Mouse (Mus musculus): ENCODE measurements around the gene Opa3. TPM values are rescaled to one million over a fixed set of nuclear protein-coding genes. Genes with fewer than 3 reads are reported as not detected.
A peak's percentile ranks its signal among the peaks of the same experiment; 100 is the strongest.
"Not testable (repeated sequence)": the region's sequence is repeated elsewhere in the genome, so short reads cannot be mapped to it uniquely, and the experiment has no call there.

The Opa3 gene
- polyA plus RNA-seq, 1 experiment = 27.5 TPM

DNA sequence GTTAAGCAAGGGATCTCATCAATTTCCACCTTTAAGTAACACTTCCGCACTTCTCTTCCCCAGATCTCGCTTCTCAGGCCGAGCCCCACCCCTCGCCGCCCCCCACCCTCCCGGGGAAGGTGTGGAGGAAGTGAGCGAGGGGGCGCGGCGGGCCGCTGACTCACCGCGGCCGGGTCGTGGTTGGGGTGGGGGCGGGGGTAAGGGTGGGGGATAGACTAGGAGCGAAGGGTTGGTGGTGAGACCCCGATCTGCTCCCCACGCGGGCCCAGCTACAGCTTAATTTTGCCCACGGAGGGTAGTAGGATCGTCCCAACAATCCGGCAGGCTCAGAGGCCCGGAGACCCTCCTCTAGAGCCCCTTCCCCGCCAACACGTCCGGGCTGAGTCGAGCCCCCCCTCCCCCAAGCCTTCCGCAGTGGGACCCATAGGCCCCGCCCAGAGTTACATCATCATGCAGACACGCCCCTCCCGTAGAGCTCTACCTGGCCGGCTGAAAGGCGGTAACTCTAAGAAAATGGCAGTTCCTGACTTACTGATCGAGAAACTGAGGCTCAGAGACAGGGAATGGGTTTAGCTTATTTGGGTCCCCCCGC lies 44.1 kb downstream of the Opa3 start:
- Histone ChIP-seq H3K36me3 (ENCODE audit: control insufficient read depth, insufficient read depth) (peaks cover 10% of the 10 kb centered on the region), H3K79me3 (ENCODE audit: low read depth) (peaks cover 32% of the 10 kb centered on the region), H3K79me2 (ENCODE audit: control insufficient read depth, insufficient read depth) (peaks cover 44% of the 10 kb centered on the region), H3K27me3 (ENCODE audit: control insufficient read depth, insufficient read depth, insufficient read length) (no peaks in the 10 kb centered on the region), H3ac (ENCODE audit: control insufficient read depth, insufficient read length, low read depth) (peak overlapping the region; percentile 89), H3K4me3 (ENCODE audit: insufficient read depth, poor library complexity, severe bottlenecking) (peak overlapping the region; percentile 74)
- TF ChIP-seq MYOG (IDR thresholded peaks at IDR 0.05; ENCODE audit: control insufficient read depth, extremely low read depth, insufficient read length) = no peak
- peak; percentile 36 for TF ChIP-seq CEBPB (IDR thresholded peaks at IDR 0.05; ENCODE audit: low read depth)

DNA sequence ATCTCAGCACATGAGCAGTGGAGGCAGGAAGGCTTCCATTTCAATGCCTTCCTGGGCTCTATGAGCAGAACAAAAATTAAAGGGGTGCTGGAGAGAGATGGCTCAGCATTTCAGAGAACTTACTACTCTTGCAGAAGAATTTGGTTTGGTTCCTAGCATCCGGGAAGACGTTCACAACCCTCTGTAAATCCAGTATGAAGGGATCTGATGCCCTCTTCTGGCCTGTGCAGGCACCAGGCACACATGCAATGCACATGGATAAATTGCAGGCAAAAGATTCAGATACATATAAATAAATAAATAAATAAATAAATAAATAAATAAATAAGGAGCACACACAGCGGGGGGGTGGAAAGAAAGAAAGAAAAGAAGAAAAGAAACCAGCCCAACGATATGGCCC lies 48.1 kb downstream of the Opa3 start:
- TF ChIP-seq MYOG (IDR thresholded peaks at IDR 0.05; ENCODE audit: control insufficient read depth, extremely low read depth, insufficient read length) (no peak), FOSL1 (IDR thresholded peaks at IDR 0.05; ENCODE audit: insufficient read depth, low read length, poor library complexity, severe bottlenecking) (no peak), MYOD1 (IDR thresholded peaks at IDR 0.05; ENCODE audit: control insufficient read depth, insufficient read length, low read depth) (no peak), CEBPB (IDR thresholded peaks at IDR 0.05; ENCODE audit: low read depth) (no peak), USF1 (IDR thresholded peaks at IDR 0.05; ENCODE audit: low read depth) (no peak), CTCF (IDR thresholded peaks at IDR 0.05; ENCODE audit: control insufficient read depth, insufficient read depth, insufficient read length) (no peak), MAX (IDR thresholded peaks at IDR 0.05) (no peak)
- H3ac ChIP-seq (ENCODE audit: control insufficient read depth, insufficient read length, low read depth) = no peak overlapping the region
- peaks cover 4% of the 10 kb centered on the region for H3K79me2 ChIP-seq (ENCODE audit: control insufficient read depth, insufficient read depth)
- no peaks in the 10 kb centered on the region for H3K79me3 ChIP-seq (ENCODE audit: low read depth)
- H3K27me3 ChIP-seq (ENCODE audit: control insufficient read depth, insufficient read depth, insufficient read length) = peaks cover 21% of the 10 kb centered on the region
- H3K4me3 ChIP-seq (ENCODE audit: insufficient read depth, poor library complexity, severe bottlenecking) = no peak overlapping the region
- no peaks in the 10 kb centered on the region for H3K36me3 ChIP-seq (ENCODE audit: control insufficient read depth, insufficient read depth)

DNA sequence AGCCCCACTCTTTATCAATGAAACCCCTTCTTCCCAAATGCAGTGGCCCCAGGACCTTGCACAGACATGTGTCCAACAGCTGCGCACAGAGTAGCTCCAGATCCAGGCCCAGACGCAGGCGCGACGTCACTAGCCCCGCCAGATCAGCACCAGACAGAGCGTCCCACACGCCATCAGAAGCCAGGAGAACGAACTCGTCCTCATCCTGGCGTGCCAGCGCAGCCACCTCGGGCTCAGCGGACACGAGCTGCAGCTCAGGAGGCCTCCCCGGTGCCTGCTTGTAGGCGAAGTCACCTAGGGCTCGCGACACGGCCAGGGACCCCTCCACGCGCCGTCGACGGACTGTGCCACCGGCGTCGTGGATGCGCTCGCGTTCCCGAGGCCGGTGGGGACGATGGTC lies 50.9 kb downstream of the Opa3 start:
- H3K4me3 ChIP-seq (ENCODE audit: insufficient read depth, poor library complexity, severe bottlenecking) = no peak overlapping the region
- TF ChIP-seq MYOD1 (IDR thresholded peaks at IDR 0.05; ENCODE audit: control insufficient read depth, insufficient read length, low read depth) (no peak), FOSL1 (IDR thresholded peaks at IDR 0.05; ENCODE audit: insufficient read depth, low read length, poor library complexity, severe bottlenecking) (no peak), USF1 (IDR thresholded peaks at IDR 0.05; ENCODE audit: low read depth) (no peak), MYOG (IDR thresholded peaks at IDR 0.05; ENCODE audit: control insufficient read depth, extremely low read depth, insufficient read length) (no peak), MAX (IDR thresholded peaks at IDR 0.05) (no peak), CTCF (IDR thresholded peaks at IDR 0.05; ENCODE audit: control insufficient read depth, insufficient read depth, insufficient read length) (no peak), CEBPB (IDR thresholded peaks at IDR 0.05; ENCODE audit: low read depth) (no peak)
- H3K27me3 ChIP-seq (ENCODE audit: control insufficient read depth, insufficient read depth, insufficient read length) = peaks cover 21% of the 10 kb centered on the region
- H3K79me2 ChIP-seq (ENCODE audit: control insufficient read depth, insufficient read depth) = no peaks in the 10 kb centered on the region
- H3K79me3 ChIP-seq (ENCODE audit: low read depth) = no peaks in the 10 kb centered on the region
- H3K36me3 ChIP-seq (ENCODE audit: control insufficient read depth, insufficient read depth) = no peaks in the 10 kb centered on the region
- no peak overlapping the region for H3ac ChIP-seq (ENCODE audit: control insufficient read depth, insufficient read length, low read depth)

DNA sequence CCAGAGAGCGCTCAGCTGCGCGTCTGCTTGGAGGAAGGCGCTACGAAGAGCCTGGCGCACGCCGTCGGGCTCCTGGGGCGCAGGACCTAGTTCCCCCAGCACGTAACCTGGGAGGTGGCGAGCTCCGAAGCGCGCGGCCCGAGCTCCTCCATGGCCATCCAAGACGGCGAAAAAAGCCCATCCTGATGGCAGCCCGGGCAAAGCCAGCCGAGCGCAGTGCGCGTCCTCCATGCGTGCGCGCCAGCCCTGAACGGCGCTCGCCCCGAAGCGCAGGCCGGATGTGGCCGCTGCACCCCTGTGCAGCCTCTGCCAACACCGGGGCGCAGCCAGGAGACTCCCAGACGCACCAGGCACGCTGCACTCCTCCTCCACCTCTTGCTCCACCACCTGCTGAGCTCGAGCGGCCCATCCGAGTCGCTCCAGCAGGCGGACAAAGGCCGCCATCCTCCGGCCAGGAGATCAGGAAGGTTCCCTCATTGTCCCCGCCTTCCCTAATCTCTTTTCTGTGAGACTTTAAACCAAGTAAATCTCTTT lies 51.5 kb downstream of the Opa3 start, which contains the start of gene Ppm1n:
TSS of gene Ppm1n (minus strand) at position 484 of the 534 bp plus-strand sequence.
- TF ChIP-seq MYOD1 (IDR thresholded peaks at IDR 0.05; ENCODE audit: control insufficient read depth, insufficient read length, low read depth) (no peak), MAX (IDR thresholded peaks at IDR 0.05) (no peak), CTCF (IDR thresholded peaks at IDR 0.05; ENCODE audit: control insufficient read depth, insufficient read depth, insufficient read length) (no peak), MYOG (IDR thresholded peaks at IDR 0.05; ENCODE audit: control insufficient read depth, extremely low read depth, insufficient read length) (no peak), FOSL1 (IDR thresholded peaks at IDR 0.05; ENCODE audit: insufficient read depth, low read length, poor library complexity, severe bottlenecking) (no peak), USF1 (IDR thresholded peaks at IDR 0.05; ENCODE audit: low read depth) (no peak), CEBPB (IDR thresholded peaks at IDR 0.05; ENCODE audit: low read depth) (no peak)
- H3K4me3 ChIP-seq (ENCODE audit: insufficient read depth, poor library complexity, severe bottlenecking) = no peak within 1 kb of the TSS
- no peaks in the 10 kb centered on the region for H3K79me2 ChIP-seq (ENCODE audit: control insufficient read depth, insufficient read depth)
- no peaks in the 10 kb centered on the region for H3K36me3 ChIP-seq (ENCODE audit: control insufficient read depth, insufficient read depth)
- H3K27me3 ChIP-seq (ENCODE audit: control insufficient read depth, insufficient read depth, insufficient read length) = peaks cover 21% of the 10 kb centered on the region
- no peak within 1 kb of the TSS for H3ac ChIP-seq (ENCODE audit: control insufficient read depth, insufficient read length, low read depth)
- H3K79me3 ChIP-seq (ENCODE audit: low read depth) = no peaks in the 10 kb centered on the region

DNA sequence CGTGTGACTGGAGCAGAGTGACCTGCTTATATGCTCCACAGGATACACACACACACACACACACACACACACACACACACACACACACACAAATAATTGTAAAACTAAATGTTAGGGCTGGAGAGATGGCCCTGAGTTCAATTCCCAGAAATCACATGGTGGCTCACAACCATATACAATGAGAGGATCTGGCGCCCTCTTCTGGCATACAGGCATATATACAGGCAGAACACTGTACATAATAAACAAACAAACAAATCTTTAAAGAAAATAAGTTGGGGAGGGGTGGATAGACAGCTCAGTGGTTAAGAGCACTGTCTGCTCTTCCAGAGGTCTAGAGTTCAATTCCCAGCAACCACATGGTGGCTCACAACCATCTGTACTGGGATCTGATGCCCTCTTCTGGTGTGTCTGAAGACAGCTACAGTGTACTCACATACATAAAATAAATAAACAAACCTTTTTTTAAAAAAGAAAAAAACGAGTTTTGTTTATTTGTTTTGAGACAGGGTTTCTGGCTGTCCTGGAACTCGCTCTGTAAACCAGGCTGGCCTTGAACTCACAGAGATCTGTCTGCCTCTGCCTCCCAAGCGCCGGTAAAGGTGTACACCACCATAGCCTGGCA lies 53.7 kb downstream of the Opa3 start:
- peak; percentile 18 for TF ChIP-seq USF1 (IDR thresholded peaks at IDR 0.05; ENCODE audit: low read depth)

DNA sequence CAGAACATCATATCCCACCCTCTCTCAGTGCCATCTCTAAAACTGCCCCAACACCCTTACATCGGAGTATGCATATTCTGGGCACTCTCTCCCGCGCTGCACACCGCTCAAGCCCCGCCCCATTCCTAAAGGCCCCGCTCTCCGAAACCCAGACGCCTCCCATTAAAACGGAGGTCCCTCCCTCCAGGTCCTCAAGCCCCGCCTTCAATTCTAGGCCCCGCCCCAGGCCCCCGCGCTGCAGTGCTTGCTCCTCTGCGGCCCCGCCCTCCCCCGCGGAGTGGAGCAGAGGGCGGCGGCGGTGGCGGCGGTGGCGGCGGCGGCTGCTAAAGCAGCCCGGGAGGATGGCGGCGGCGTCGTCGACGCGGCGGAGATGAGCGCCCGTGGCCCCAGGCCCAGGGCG lies 54.3 kb downstream of the Opa3 start, which contains the start of gene Rtn2:
TSS of gene Rtn2 (plus strand) at position 240 of the 400 bp plus-strand sequence.
- Histone ChIP-seq H3ac (ENCODE audit: control insufficient read depth, insufficient read length, low read depth) (peak within 1 kb of the TSS; percentile 44), H3K79me3 (ENCODE audit: low read depth) (no peaks in the 10 kb centered on the region), H3K4me3 (ENCODE audit: insufficient read depth, poor library complexity, severe bottlenecking) (peak within 1 kb of the TSS; percentile 21), H3K27me3 (ENCODE audit: control insufficient read depth, insufficient read depth, insufficient read length) (peaks cover 21% of the 10 kb centered on the region), H3K79me2 (ENCODE audit: control insufficient read depth, insufficient read depth) (no peaks in the 10 kb centered on the region), H3K36me3 (ENCODE audit: control insufficient read depth, insufficient read depth) (no peaks in the 10 kb centered on the region)
- TF ChIP-seq MYOD1 (IDR thresholded peaks at IDR 0.05; ENCODE audit: control insufficient read depth, insufficient read length, low read depth) = no peak
- TF ChIP-seq CEBPB (IDR thresholded peaks at IDR 0.05; ENCODE audit: low read depth) = no peak
- no peak for TF ChIP-seq FOSL1 (IDR thresholded peaks at IDR 0.05; ENCODE audit: insufficient read depth, low read length, poor library complexity, severe bottlenecking)
- no peak for TF ChIP-seq USF1 (IDR thresholded peaks at IDR 0.05; ENCODE audit: low read depth)
- TF ChIP-seq CTCF (IDR thresholded peaks at IDR 0.05; ENCODE audit: control insufficient read depth, insufficient read depth, insufficient read length) = no peak

More for the DNA sequence above, 53.7 kb downstream of the Opa3 start:
- peaks cover 21% of the 10 kb centered on the region for H3K27me3 ChIP-seq (ENCODE audit: control insufficient read depth, insufficient read depth, insufficient read length)
- H3K4me3 ChIP-seq (ENCODE audit: insufficient read depth, poor library complexity, severe bottlenecking); H3ac ChIP-seq (ENCODE audit: control insufficient read depth, insufficient read length, low read depth); H3K79me2 ChIP-seq (ENCODE audit: control insufficient read depth, insufficient read depth); H3K79me3 ChIP-seq (ENCODE audit: low read depth); H3K36me3 ChIP-seq (ENCODE audit: control insufficient read depth, insufficient read depth): not testable (repeated sequence)
